Mouse (Mus musculus) lung, embryonic 14.5 days (tissue): ENCODE measurements around the gene Creg1. TPM values are rescaled to one million over a fixed set of nuclear protein-coding genes. Genes with fewer than 3 reads are reported as not detected.

Experiments used
- ATAC-seq: fragments of 200-750 bp; cut with Nextera tagmentation; 2 replicates; pipeline ENCODE4 v1.8.0; 2017; ENCODE audit warnings: mild to moderate bottlenecking, moderate TSS enrichment, moderate library complexity; ENCODE audit not compliant: insufficient read depth
- DNase-seq: peaks from one replicate; pipeline ENCODE4 v3.0.0-alpha.2; 2015
- H3K27ac ChIP-seq: fragments of 300-500 bp; sonication (generic); 2 replicates; pipeline ENCODE4 v1.5.1; 2014; ENCODE audit warnings: low read depth, mild to moderate bottlenecking, moderate library complexity
- H3K27me3 ChIP-seq: fragments of 300-500 bp; sonication (generic); 2 replicates; pipeline ENCODE4 v1.6.1; 2014; ENCODE audit warnings: low read length, control low read depth; ENCODE audit not compliant: insufficient read depth
- H3K36me3 ChIP-seq: fragments of 300-500 bp; sonication (generic); 2 replicates; pipeline ENCODE4 v1.6.1; 2014; ENCODE audit warnings: control low read depth; ENCODE audit not compliant: insufficient read depth
- H3K4me1 ChIP-seq: fragments of 300-500 bp; sonication (generic); 2 replicates; pipeline ENCODE4 v1.6.1; 2014; ENCODE audit warnings: antibody characterized with exemption, control low read depth; ENCODE audit not compliant: insufficient read depth
- H3K4me2 ChIP-seq: fragments of 300-500 bp; sonication (generic); 2 replicates; pipeline ENCODE4 v1.6.1; 2014; ENCODE audit warnings: mild to moderate bottlenecking
- H3K4me3 ChIP-seq: fragments of 300-500 bp; sonication (generic); 2 replicates; pipeline ENCODE4 v1.5.1; 2014; ENCODE audit warnings: low read depth, low read length
- H3K9ac ChIP-seq: fragments of 300-500 bp; sonication (generic); 2 replicates; pipeline ENCODE4 v1.6.1; 2014
- H3K9me3 ChIP-seq: fragments of 300-500 bp; sonication (generic); 2 replicates; pipeline ENCODE4 v1.6.1; 2016; ENCODE audit warnings: low read depth, low read length, control low read depth
- CTCF ChIP-seq: IDR thresholded peaks from 2 replicates; pipeline ENCODE4 v1.5.1; 2016; ENCODE audit warnings: antibody characterized with exemption, low read depth
- WGBS: fragments of 180-500 bp; shearing (Covaris S2); extraction: QIAGEN DNeasy Blood & Tissue Kit; methylation state at CpG from one replicate; pipeline ENCODE4 v1.1.7; 2014; 5-methylcytosine and 5-hydroxymethylcytosine counted together
- polyA plus RNA-seq: library from polyadenylated mRNA; unstranded; fragments of >200 nt; fragmentation: Nextera tagmentation; extraction: Ambion mirVana; gene quantifications from 2 replicates; pipeline ENCODE4 v1.2.1, GENCODE M21; 2014

The Creg1 gene
- polyA plus RNA-seq, 1 experiment from 2014 or later = 58.3 TPM

GRCm38 (mm10) chr1:165724219-165725033 lies 39.1 kb upstream of the Creg1 start:
- no peak overlapping the region for H3K9ac ChIP-seq
- 46% methylated on average over 11 of the region's 11 CpGs for WGBS
- H3K27ac ChIP-seq = no peak overlapping the region
- no peak overlapping the region for H3K4me2 ChIP-seq
- DNase-seq = no peak
- no peak for TF ChIP-seq CTCF
- H3K4me1 ChIP-seq = no peaks in the 10 kb centered on the region
- no peaks in the 10 kb centered on the region for H3K27me3 ChIP-seq
- ATAC-seq = no peak
- no peaks in the 10 kb centered on the region for H3K9me3 ChIP-seq
- H3K36me3 ChIP-seq = no peaks in the 10 kb centered on the region
- no peak overlapping the region for H3K4me3 ChIP-seq

DNA sequence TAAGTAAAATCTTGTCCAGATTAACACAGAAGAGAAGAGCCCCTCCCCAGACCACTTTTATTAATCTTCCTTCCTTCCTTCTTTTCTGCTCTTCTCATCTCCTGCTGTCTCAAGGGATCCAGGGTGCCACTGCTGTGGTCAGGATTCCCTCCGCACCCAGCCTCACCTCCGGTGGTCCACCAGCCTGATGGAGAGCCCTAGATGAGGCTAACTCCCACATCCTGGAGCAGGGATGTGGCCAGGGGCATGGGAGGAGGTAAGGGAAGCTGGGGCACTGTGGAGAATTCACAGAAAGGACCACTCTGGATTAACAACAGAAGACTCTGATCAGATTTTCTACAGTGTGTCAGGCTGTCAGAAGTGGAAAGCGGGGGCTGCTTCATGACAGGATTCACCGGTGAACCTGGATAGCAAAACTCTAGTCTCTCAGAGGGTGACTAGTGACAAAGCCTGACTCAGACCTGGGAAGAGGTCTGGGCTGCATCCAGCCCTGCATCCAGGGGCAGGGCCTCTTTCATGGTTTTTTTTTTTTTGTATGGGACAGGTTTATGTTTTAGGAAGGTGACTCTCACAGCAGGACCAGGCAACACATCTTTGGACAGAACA lies 38.4 kb upstream of the Creg1 start:
- 83% methylated on average over 4 of the region's 4 CpGs for WGBS
- Histone ChIP-seq H3K27ac (no peak overlapping the region), H3K4me3 (no peak overlapping the region), H3K36me3 (no peaks in the 10 kb centered on the region), H3K27me3 (no peaks in the 10 kb centered on the region), H3K4me1 (no peaks in the 10 kb centered on the region), H3K9ac (no peak overlapping the region), H3K4me2 (no peak overlapping the region), H3K9me3 (no peaks in the 10 kb centered on the region)
- TF ChIP-seq CTCF = no peak
- ATAC-seq = no peak
- no peak for DNase-seq

DNA sequence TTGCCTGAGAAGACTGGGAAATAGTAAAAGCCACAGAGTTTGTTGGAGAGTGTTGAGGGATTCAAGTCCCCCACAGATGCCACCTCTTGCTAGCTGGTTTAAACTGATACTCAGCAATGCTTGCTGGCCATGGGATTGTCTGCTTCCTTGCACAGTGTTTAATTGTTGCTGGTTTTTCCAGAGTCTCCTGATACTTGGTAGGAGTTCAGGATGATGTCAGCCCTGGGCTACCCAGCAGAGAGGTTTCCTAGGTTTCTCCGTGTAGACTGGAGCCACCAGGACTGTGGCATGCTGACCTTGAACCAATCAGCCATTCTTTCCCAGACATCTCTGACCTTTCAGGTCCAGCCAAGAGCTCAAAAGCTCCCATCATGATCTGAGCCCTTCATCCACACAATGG lies 36.6 kb upstream of the Creg1 start:
- WGBS = 42% methylated on average over 1 of the region's 1 CpGs
- H3K36me3 ChIP-seq = no peaks in the 10 kb centered on the region
- DNase-seq (no peak), ATAC-seq (no peak)
- H3K4me1 ChIP-seq = no peaks in the 10 kb centered on the region
- no peaks in the 10 kb centered on the region for H3K27me3 ChIP-seq
- H3K4me2 ChIP-seq = no peak overlapping the region
- no peak for TF ChIP-seq CTCF
- no peak overlapping the region for H3K27ac ChIP-seq
- H3K9ac ChIP-seq = no peak overlapping the region
- H3K9me3 ChIP-seq = no peaks in the 10 kb centered on the region
- no peak overlapping the region for H3K4me3 ChIP-seq

GRCm38 (mm10) chr1:165728057-165728639 lies 35.4 kb upstream of the Creg1 start:
- no peak overlapping the region for H3K4me2 ChIP-seq
- H3K4me3 ChIP-seq = no peak overlapping the region
- no peak overlapping the region for H3K27ac ChIP-seq
- H3K9me3 ChIP-seq = no peaks in the 10 kb centered on the region
- 84% methylated on average over 3 of the region's 3 CpGs for WGBS
- no peaks in the 10 kb centered on the region for H3K27me3 ChIP-seq
- no peaks in the 10 kb centered on the region for H3K4me1 ChIP-seq
- H3K36me3 ChIP-seq = no peaks in the 10 kb centered on the region
- H3K9ac ChIP-seq = no peak overlapping the region
- no peak for TF ChIP-seq CTCF
- no peak for ATAC-seq
- no peak for DNase-seq

DNA sequence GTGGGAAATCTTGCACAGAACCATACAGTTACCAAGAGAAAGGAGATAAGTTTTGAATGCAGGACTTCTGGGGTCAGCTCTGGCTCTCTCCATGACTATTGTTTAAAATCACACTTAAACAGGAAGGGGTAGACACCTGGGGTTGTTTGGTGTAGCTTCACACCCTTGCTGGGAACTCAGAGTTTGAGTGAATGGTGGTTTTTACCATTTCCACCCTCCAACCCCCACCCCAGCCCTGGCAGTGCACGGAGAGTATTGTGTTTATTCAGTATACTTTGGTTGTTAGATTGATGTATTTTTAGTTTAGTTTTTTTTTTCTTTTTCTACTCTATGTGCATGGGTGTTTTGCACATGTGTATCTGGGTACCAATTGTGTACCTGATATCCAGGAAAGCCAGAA lies 33.4 kb upstream of the Creg1 start:
- H3K36me3 ChIP-seq = no peaks in the 10 kb centered on the region
- H3K9ac ChIP-seq = no peak overlapping the region
- no peak overlapping the region for H3K27ac ChIP-seq
- no peaks in the 10 kb centered on the region for H3K27me3 ChIP-seq
- no peak overlapping the region for H3K4me2 ChIP-seq
- TF ChIP-seq CTCF = no peak
- DNase-seq (no peak), ATAC-seq (no peak)
- no peaks in the 10 kb centered on the region for H3K9me3 ChIP-seq
- no peak overlapping the region for H3K4me3 ChIP-seq
- WGBS = 19% methylated on average over 1 of the region's 1 CpGs
- no peaks in the 10 kb centered on the region for H3K4me1 ChIP-seq

DNA sequence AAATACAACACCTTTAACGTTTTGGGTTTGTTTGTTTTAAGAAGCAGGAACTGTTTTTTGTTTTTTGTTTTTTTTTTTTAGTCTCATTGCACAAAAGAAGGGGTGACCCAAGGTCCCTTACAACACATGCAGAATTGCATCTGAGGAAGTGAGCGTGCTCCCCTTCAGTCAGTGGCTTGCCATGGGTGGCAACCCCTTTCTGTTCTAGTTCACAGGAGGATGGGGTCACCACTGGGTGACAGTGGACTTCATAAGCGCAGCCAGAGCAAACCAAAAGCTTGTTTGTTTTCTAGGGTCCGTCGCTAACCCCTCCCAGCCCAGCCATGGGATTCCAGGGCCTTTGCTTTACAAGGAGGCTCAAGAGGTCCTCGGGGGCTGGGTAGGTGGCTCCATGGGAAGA lies 32.0 kb upstream of the Creg1 start:
- Histone ChIP-seq H3K27me3 (no peaks in the 10 kb centered on the region), H3K36me3 (no peaks in the 10 kb centered on the region), H3K9ac (no peak overlapping the region), H3K9me3 (no peaks in the 10 kb centered on the region), H3K27ac (no peak overlapping the region), H3K4me3 (no peak overlapping the region), H3K4me1 (peaks cover under 1% of the 10 kb centered on the region; the same call in 1 of the 2 replicates), H3K4me2 (no peak overlapping the region)
- DNase-seq = no peak
- 55% methylated on average over 6 of the region's 6 CpGs for WGBS
- TF ChIP-seq CTCF = no peak
- no peak for ATAC-seq

- no peak overlapping the region for H3K4me2 ChIP-seq
- no peak overlapping the region for H3K9ac ChIP-seq
- no peaks in the 10 kb centered on the region for H3K27me3 ChIP-seq
- no peak for ATAC-seq
- H3K4me1 ChIP-seq = peaks cover 5% of the 10 kb centered on the region; the same call in 1 of the 2 replicates
- H3K27ac ChIP-seq = no peak overlapping the region
- H3K9me3 ChIP-seq = no peaks in the 10 kb centered on the region
- no peak for DNase-seq
- no peaks in the 10 kb centered on the region for H3K36me3 ChIP-seq
- H3K4me3 ChIP-seq = no peak overlapping the region
- WGBS = 85% methylated on average over 2 of the region's 2 CpGs
- TF ChIP-seq CTCF = no peak
Observed at GRCm38 (mm10) chr1:165734840-165735239, 28.7 kb upstream of the Creg1 start.
